Mouse (Mus musculus): Measurements from ENCODE around the gene Lcn9.

- no peak for TF ChIP-seq POLR2A (IDR thresholded peaks at IDR 0.05; ENCODE audit: borderline replicate concordance, extremely low read depth, low read depth, low read length)
- TF ChIP-seq CTCF (IDR thresholded peaks at IDR 0.05; ENCODE audit: insufficient read depth, low read length), result peak; percentile 90
These were observed 13.3 kb downstream of the Lcn9 start for GRCm38 (mm10) chr2:25836291-25836690.
